Mouse (Mus musculus) thymus, postnatal 25 days (tissue): ENCODE data around the gene Synj1.

ENCODE experiments used
- DNase-seq: peaks from one replicate; pipeline ENCODE4 v3.0.0; 2022

The Synj1 gene

DNA sequence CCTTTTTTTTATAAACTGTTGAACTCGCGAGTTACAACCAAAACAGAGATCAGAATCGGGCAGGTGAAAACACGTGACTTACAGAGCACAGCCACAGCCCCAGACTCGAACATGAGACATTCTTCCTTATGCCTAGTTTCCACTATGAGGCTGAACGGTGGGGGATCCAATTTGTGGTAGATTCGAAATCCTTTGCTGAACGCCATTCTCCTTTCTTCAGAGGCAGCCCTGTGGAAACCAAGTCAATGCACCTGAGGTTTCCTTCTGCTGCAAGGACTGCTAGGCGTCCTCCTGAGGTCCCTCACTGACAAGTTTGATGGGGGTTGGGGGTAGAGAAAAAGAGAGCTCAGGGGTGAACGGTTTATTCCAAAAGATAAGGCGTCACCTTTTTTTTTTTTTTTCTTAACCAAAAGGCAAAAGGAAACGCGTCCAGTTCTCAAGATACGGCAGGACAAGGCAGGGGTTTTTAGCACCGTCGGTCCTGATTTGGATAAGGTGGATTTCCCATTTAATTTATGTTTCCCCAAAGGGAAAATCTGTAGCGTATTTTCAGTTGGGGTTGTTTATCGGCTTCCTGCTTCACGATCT is 1.1 kb downstream of the Synj1 start:
- DNase-seq: peak; percentile 31

DNA sequence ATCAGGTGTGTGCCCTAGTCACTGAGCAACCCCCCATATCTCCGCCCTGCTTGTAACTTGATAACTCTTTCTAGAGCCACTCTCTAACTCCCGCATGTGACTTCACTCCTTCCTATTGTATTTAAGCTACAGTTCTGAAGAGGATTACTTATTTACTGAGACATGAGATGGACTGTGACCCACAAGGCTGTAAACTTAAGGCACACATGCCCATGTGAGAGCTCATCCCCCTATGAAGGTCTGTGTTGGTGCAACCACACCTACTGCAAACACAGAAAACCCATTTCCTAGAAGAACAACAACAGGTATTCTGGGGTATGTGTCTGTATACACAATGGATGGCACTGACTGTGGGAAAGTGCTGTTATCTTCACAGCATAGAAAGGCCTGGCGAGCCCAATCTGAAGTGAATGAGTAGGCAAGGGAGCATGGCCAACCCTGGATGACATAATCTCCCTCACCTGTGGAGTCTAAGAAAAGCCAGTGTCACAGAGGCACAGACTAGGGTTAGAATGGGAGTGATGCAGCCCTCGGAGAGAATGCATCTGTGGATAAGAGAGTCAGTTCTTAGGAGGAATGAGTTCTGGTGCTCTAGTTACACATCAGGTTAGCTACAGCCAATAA is 6.1 kb downstream of the Synj1 start:
- DNase-seq: no peak

DNA sequence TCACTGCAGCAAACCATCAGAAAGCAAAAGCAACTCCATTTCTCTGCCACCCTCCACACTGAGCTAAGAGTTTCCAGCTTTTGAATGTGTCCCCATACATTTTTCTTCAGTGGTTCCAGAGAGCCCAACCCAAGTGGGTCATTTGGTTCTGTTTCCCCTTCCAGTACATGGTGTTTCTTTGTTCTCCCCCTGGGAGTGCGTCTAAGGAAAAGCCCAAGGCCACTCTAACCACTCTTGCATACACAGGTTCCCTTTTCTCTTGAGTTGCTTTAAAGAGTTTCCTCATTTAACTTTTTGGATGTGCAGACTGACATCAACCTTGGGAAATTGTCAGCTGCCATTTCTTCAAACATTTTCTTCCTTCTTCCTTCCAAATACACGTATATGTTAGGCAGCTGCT is 10.0 kb downstream of the Synj1 start:
- DNase-seq: no peak

DNA sequence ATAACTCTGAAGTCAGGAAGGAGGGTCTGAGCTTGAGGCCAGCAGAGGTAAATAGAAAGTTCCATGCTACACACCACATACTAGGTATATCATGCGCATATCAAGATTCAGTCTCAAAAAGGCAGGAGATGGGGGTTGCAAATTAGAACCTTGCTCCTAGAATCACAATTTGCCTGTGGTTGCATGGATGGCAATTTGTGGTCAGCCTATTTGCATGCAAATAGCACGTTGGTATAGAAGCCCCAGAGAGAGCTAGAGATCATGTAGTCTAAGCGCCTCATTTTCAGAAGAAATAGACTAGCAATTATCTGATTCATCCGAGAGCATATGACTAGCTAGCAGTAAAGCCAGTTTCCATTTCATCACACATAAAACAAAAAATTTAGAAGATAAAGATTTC is 11.3 kb downstream of the Synj1 start:
- no peak for DNase-seq

DNA sequence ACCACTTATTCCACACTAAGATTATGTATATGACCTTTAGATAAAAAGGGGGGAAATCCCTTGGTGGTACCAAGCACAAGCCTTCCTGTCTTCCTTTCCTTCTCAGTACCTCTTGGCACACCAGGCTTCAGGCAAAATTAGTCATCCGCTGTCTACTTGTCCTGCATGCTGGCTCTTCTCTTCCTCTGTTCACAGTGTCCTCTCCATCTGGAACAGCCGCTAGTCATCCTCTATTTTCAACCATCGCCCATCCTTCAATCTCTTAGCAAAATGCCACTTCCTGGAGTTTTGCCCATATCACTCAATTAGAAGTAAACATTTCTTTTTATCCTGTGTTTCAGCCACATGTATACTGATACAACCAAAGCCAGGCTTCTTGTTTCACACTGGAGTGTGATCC is 13.3 kb downstream of the Synj1 start:
- DNase-seq: no peak

DNA sequence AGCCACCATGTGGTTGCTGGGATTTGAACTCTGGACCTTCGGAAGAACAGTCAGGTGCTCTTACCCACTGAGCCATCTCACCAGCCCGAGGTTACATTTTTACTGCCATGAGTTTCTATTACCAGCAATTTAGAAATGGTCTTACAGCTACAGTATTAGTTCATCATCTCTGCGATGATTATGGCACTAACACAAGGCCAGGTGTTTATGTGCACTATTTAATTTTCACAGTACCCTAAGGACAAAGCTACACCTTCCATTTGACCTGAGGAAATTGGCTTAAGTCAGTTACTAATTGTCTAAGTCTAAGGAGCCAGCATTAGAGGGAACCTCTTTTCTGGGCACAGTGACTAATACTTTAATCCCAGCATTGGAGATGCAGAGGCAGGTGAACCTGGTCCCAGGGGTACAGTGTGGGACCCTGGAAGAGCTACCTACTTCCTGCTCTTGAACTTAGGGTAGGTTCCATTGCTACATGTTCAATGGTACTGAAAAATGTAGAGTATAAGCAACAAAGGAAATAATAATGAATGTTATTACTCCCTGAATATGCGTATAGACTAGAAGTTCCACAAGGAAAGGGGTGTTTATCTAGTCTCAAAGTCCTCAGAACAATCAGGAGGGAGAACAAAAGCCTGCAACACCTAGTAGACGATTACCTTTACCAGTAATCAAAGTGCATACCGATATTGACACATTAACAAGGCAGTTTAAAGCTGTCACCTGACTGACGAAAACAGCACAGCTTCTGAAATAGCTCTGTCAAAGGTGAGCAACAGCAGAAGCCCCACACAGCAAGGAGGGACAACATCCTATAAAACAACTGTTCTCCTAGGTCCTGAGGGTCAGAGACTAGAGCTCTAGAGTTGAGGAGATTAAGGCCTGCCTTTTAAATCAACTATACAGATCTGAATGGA is 14.5 kb downstream of the Synj1 start:
- no peak for DNase-seq

DNA sequence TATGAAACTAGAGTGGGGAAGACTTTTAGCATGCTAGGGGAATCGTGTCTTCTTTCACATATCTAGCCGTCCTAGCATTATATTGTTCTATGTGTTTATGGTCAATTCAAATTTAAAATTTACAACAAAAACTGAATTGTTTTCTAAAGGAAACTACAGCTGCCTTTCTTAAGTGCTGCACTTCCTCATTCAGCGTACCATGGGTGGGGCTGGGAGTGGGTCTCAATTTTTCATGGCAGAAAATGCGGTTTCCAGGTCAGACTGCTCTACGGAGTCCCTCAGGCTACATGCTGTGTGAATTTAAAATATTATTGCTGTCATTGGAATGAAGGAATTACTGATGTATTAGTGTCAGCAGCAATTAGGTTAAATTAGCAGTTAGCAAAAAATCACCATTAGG is 15.6 kb downstream of the Synj1 start:
- DNase-seq: no peak

DNA sequence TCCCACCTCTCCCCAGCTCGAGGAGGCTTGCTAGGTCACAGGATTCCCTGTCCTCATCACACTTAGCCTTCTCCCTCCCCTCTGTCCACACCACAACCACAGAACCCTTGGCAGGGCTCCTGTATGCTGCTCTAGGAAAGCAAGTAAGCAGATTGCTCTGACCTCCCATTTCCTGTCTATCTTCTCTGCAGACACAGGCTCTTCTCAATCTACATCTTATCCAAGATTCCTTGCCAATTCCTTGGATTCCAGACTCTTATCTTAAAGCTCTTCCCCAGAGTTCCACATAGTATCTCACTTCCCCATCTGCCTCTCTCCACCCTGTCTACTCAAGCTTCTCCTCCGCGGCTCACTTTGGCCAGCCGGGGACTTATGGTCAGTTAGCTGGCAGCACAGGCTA is 16.1 kb downstream of the Synj1 start:
- DNase-seq: no peak

DNA sequence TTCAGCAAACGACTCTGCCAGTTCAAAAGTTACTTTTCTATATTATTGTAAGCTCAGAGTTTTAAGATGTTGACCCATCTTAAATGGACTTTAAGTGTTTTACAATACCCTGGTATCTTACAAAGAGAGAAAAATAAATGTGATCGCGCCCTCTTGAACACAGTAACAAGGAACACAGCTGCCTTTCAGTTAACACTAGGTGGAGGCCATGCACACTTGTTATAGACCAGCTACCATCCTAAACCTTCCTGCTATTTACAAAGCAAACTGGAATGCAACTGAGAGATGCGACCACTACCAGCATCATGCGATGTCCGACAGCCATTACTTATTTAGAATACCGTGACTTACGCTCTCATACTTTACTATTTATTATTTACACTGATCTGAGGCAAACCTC is 21.9 kb downstream of the Synj1 start:
- no peak for DNase-seq

DNA sequence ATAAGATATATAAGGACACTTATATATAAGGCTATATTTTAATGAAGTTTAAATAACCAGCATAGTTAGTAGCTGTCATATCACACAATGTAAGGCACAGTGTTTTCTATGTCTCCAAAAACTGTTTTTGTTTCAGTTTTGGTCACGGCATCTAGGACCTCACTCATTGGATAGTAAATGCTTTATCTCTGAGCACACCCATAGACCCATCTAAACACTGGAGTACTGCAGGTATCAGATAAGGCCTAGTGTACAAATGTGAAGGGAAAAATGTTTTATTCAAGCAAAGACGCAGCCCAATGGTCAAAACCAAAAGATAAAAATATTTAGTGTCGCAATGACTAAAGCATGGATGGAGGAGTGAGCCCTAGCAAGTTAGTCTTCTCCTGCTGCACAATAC is 22.4 kb downstream of the Synj1 start:
- DNase-seq: no peak

DNA sequence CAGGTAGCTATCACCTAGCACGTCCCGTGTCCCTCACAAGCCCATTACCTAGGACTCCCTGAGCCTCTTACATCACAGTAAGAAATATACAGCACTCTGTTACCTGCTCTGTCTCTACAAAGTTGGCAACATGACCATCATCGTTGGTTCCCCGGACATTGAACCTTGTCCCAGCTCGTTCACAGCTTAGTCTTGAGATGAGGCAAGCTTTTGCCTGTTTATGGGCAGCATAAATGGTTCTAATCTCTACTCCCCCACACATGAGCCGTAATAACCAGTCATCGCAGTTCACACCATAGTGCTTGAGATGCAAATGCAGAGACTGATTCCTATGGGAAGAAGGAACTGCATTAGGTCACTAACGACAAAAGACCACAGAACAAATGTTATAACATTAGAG is 23.1 kb downstream of the Synj1 start:
- no peak for DNase-seq

DNA sequence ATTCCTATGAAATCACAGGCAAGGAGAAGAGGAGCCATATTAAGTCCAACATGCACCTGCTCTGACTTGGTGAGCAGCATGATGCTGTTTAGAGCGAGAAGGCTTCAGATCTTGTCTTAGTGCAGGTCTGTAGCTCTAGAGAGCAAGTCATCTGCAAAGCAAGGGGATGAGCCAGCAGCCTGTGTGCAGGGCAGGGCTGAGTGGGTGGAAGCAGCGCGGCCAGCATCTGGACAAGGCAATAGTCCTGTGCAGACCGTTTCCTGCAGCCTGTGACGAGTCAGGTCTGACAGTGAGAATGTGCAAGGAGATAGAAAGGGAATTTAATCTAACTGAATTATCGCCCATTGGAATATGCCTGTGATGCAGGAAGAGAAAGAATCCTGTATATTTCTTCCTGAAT is 40.1 kb downstream of the Synj1 start:
- DNase-seq: no peak

DNA sequence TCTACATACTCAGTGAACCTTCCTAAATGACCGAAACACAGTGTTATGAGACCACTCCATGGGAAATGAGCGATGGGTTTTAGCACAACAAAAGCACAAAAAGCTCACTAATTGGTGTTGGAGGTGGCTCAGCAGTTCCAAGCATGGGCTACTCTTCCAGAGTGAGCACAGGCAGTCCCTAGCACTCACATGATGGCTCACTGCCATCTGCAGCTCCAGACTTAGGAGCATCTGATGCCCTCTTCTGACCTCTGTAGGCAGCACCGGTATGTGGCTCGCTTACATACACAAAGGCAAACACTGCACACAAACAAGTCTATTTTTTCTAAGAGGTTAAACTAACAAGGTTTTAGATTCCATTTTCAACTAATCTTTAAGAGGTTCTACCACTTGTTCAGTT is 44.9 kb downstream of the Synj1 start:
- no peak for DNase-seq

DNA sequence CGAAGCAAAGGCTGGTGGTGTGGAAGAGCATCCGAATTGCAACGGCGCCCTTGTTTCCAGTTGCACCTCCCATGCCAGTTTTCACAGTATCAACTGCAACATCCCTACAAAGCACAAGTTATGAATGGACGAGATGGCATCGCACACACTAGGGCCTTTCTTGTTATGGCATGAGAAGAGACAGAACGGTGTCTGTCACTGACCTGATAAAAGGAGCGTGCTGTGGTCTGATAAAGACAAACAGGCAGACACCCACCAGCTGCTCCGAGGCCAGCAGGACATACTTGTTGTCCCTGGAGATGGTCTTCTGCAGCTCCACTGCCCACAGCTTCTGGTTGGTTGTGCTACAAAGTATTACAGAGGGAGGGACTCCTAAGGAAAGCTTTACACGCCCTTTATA is 46.8 kb downstream of the Synj1 start:
- DNase-seq: no peak

DNA sequence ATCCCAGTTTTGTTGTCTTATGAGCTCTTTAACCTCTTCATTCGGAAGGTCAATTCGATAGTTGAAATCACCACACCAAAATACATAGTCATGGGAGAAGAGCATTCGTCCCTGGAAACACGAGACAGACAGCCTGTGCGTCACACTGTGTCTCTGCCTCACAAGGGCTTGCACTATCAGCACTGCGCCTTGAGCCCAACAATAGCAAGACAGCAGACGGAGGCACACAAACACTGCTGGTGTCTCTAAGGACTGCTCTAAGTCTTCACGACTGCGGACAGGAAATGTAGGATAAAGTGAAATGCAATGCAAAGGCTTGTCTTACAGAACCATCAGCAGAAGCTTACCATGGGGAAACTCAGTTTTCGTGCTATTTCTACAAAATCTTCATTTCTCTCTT is 47.2 kb downstream of the Synj1 start:
- DNase-seq: no peak

DNA sequence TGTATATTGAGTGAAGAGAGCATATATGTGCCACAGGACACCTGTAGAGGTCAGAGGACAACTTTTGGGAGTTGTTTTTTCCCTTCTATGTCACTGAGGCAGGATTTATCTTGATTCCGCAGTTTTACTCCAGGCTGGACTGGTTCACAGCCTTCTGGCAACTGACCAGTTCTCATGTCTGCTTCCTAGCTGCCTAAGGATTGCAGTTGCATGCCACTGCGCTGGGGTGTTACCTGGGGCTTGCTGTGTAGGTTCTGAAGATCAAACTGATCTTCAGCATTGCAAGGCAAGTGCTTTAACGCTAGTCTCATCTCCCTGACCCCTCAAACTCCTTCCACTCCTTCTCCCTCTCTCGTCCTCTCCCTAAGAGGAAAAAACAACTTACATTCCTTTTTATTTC is 47.9 kb downstream of the Synj1 start:
- DNase-seq: no peak

DNA sequence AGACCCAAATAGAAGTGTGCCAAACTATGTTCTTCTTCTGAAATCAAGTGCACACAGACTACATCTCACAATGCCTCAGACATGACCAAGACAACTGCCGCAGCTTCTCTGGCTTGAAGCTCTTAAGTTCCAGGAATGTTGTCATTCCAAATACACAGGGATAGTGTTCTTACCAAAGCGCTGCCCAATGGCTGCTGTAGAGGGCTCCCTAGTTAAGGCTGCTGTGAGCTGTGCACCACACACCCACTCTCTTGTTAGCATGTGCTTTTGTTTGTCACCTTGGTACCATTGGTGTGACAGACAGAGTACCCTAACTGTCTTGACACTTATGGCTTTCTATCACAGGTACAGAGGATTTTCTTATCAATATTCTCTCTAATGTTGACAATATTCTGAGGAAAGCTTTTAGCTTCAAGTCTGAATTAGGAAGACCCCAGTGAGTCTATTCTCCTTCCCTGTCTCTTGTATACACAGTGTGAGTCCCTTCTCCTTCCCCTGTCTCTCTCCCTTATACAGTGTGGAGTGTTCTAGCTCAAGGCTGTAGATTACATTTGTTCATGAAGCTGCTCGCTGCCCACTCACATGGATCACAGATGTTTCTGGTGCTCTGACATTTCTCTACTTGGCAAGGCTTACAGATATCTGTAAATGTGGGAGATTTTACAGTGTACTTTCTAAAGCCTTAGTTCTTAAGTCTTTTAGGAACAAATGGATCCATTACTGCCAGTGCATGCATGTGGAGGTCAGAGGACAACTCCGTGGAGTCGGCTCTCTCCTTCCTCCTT is 52.6 kb downstream of the Synj1 start:
- no peak for DNase-seq

DNA sequence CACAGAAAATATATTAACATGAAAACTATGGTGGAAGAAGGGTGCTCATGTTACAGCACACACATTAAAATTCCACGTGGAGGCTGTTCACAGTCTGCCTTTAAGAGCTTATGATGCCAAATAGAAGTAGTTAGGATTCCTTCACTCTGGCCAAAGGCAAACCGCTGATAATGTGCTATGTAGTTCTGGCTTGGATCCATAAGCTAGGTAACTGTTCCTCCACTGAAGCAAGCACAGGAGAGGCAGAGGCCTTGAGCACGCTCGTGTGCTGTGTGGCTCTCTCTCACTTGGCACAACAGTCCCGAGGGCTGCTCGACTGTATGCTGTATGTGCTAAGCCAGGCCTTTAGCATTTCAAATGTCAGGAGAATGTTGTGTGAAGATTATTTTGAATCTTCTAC is 55.6 kb downstream of the Synj1 start:
- DNase-seq: no peak

DNA sequence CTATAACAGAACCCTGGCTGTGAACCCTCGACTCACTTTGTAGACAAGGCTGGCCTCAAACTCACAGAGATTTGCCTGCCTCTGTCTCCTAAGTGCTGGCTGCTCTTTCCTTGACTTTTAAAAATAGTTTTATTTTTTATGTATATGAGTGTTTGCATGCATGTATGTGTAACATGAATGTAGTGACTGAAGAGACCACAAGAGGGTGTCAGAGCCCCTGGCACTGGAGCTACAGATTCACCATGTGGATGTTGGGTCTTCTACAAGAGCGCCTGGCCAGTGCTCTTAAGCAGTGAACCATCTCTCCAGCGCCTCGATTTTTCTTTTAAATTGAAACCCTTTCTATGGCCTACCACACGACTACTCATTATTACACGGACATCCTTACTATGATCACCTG is 57.3 kb downstream of the Synj1 start:
- no peak for DNase-seq

DNA sequence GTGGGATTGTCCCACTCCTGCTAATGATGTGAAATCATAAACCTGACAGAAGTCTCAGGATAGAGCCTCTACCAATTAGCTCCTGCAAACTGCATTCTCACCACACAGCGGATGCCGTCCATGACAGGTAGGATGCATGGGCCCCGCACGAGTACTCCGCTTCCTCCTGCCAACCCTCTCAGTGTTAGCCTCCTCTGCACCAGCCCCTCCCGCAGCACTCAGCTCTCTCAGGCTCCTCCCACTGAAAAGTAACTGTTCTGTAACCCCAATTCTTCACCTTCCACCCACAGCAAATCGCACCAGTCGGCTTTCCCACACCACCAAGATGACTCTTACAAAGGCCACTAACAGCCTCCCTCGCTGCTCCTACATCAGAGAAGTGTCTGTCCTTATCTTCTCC is 58.0 kb downstream of the Synj1 start:
- no peak for DNase-seq

DNA sequence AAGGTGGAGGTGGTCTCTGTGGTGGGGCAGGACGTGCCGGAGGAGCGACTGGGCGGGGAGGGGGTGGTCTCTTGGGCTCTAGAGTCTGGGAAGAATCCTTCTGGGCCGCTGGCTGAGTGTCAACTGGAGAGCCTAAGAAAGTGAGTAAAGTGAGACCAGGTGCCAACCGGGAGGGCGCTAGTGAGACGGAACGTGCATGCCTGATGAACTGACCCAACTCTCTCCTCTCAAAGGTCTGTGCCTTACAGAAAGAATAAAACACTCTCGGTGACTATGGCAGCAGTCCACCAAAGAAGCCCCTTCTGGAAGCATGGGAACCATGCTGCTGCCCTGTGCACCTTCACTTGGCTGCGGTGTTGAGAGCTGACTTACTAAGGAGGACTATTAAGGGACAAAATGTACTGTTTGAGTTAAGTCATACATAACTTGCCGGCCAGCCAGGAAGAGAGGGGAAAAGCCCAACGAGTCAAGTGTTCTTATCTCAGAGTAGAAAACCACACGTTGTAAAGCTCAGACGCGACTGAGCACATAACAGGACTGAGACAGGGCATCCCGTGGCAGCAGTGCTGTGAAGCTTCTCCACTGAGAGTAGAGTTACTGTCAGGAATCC is 60.6 kb downstream of the Synj1 start:
- no peak for DNase-seq

DNA sequence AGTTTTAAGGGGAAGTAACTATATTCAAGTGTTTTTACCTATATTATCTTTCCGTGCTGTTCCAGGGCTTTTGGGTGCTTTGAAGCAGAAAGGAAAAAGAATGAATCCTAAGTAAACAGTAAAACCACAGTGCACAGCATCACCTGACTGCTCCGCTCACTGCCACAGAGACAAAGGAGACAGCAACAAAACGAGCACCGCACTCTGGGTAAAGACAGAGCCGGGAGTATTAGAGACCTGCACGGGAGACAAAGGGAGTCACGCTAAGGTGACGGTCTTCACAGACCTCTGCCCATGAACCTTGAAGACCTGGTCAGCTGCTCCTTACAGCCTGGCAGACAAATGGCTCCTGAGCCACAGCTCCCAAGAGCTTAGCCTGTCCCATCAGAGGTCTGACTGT is 64.1 kb downstream of the Synj1 start:
- no peak for DNase-seq

DNA sequence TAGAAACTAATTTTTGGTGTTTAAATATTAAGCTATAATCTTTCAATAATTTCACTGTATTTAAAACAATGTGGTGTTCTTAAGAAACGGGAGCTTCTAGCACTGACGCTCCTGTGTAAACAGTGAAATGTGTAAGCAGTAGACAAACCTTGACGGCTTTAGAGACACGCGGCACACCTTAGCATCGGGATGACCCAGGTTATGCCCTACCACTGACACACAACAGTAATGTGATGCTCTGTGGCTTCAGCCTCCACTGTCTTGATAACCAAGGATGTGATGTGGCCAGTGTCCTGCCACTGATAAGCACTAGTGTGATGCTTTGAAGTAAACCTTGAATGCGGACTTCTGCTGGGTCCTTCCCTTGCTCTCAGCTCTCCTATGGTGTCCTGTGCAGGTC is 69.9 kb downstream of the Synj1 start:
- DNase-seq: no peak
